Mouse (Mus musculus) liver, embryonic 14.5 days (tissue): ENCODE data around the gene Cox17.

Source experiments
- CTCF ChIP-seq: IDR thresholded peaks from 2 replicates; pipeline ENCODE4 v1.5.1; 2016; ENCODE audit warnings: antibody characterized with exemption, low read depth, control low read depth
- EP300 ChIP-seq: IDR thresholded peaks from 2 replicates; pipeline ENCODE4 v1.6.1; 2016; ENCODE audit warnings: antibody characterized with exemption, low read depth

DNA sequence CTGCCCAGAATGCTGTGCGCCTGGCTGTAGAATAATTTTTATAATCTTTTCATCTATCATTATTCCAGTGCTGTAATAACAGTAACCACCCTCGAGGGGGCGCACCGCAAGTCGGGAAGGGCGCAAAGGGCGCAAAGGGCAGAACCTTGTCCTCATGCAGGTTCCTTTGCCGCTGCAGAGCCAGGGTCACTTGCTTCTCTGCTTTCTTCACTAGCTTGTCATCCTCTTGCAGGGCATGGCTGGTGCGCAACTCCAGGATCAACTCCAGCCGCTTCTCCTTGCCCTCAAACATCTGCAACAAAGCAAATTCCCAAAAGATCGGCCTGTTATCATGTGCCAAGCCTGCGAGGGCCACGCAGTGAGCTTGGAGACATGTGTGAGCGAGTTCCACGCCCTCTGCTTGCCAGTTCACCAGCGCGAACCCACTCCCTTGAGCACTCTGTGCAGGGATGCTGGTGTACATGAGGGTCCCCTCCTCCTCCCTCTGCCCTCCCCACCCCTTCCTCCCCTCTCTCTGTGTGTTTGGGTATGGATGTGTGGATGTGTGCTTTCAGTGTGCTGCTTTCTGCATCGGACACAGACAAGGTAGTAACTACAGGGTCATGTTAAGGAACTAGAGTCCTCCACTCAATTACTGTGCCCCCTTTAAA lies 40.1 kb upstream of the Cox17 start:
- peak; percentile 83 for TF ChIP-seq CTCF
- no peak for TF ChIP-seq EP300
